Mouse (Mus musculus) forebrain, postnatal 0 days (tissue): Measurements from ENCODE around the gene Cdk5r1. TPM values are rescaled to one million over a fixed set of nuclear protein-coding genes. Genes with fewer than 3 reads are reported as not detected.

Source experiments
- ATAC-seq: fragments of 200-750 bp; cut with Nextera tagmentation; 2 replicates; pipeline ENCODE4 v1.8.0; 2017; ENCODE audit warnings: mild to moderate bottlenecking, moderate library complexity
- DNase-seq: peaks from one replicate; pipeline ENCODE4 v3.0.0-alpha.2; 2015
- H3K27ac ChIP-seq: fragments of 300-500 bp; sonication (generic); 2 replicates; pipeline ENCODE4 v1.5.1; 2014; ENCODE audit warnings: low read depth, mild to moderate bottlenecking, antibody characterized with exemption, low read length, moderate library complexity, mixed read lengths
- H3K27me3 ChIP-seq: fragments of 300-500 bp; sonication (generic); 2 replicates; pipeline ENCODE4 v1.6.1; 2014; ENCODE audit warnings: mild to moderate bottlenecking, low read length, mixed read lengths; ENCODE audit not compliant: insufficient read depth
- H3K36me3 ChIP-seq: fragments of 300-500 bp; sonication (generic); 2 replicates; pipeline ENCODE4 v1.6.1; 2014; ENCODE audit warnings: mild to moderate bottlenecking, moderate library complexity; ENCODE audit not compliant: insufficient read depth
- H3K4me1 ChIP-seq: fragments of 300-500 bp; sonication (generic); 2 replicates; pipeline ENCODE4 v1.6.1; 2014; ENCODE audit warnings: antibody characterized with exemption; ENCODE audit not compliant: insufficient read depth
- H3K4me2 ChIP-seq: fragments of 300-500 bp; sonication (generic); 2 replicates; pipeline ENCODE4 v1.6.1; 2014; ENCODE audit warnings: low read depth, mild to moderate bottlenecking, moderate library complexity
- H3K4me3 ChIP-seq: fragments of 300-500 bp; sonication (generic); 2 replicates; pipeline ENCODE4 v1.5.1; 2014; ENCODE audit warnings: low read depth, low read length, mixed read lengths
- H3K9ac ChIP-seq: fragments of 300-500 bp; sonication (generic); 2 replicates; pipeline ENCODE4 v1.6.1; 2014; ENCODE audit warnings: mild to moderate bottlenecking
- H3K9me3 ChIP-seq: fragments of 300-500 bp; sonication (generic); 2 replicates; pipeline ENCODE4 v1.6.1; 2016; ENCODE audit warnings: low read length
- CTCF ChIP-seq: sonication (generic); IDR thresholded peaks from 2 replicates; pipeline ENCODE4 v1.5.1; 2016; ENCODE audit warnings: antibody characterized with exemption, control low read depth, low read depth
- WGBS: fragments of 180-500 bp; shearing (Covaris S2); extraction: QIAGEN DNeasy Blood & Tissue Kit; methylation state at CpG from one replicate; pipeline ENCODE4 v1.1.7; 2014; 5-methylcytosine and 5-hydroxymethylcytosine counted together
- polyA plus RNA-seq: library from polyadenylated mRNA; unstranded; fragments of >200 nt; fragmentation: Nextera tagmentation; extraction: Ambion mirVana; gene quantifications from 2 replicates; pipeline ENCODE4 v1.2.1, GENCODE M21; 2015
- total RNA-seq: library from RNA; depleted of rRNA; stranded (reverse); fragments of >200 nt; gene quantifications from 2 replicates; pipeline ENCODE4 v1.2.3, GENCODE M21; 2014

Cdk5r1 gene
- total and polyA plus RNA-seq, 2 experiments from 2014 or later = 117 to 416 TPM

DNA sequence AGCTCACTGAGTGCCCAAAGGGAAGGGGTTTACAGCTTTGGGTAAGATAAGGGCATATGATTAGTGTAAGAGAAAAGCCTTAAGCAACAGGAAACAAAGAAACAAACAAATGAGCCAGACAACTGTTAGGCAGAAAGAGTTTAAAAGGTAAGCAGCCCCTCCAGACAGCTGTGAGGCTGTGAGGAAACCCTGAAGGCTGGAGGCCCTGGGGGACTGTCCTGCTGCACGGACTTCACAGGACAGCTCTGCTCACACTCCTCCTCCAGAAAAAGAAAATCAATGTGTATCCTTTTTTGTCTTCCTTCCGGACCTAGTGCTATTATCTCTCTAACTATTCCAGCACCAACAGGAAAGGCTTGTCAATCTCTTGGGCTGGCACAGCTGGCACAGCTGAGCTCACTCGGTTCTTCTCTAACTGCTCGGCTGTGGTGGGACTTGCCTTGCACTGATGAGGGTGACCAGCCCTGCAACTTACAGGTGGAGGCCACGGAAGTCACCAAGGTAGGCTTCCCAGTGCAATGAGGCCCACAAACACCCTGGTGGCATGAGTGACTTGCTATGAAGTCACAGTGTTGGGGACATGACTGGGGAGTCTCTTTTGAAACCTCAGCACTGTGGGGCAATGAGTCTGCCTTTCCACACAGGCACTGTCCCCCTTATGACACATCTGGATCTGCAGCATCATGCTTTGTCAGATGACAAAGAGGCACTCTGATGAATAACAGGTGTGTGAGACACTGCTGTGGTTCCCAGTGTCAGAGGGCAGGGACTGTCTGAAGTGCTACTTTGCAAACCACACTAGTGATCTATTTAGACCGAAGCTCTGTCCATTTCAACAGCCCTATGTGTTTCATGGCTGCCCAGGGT, 27.9 kb downstream of the Cdk5r1 start:
- no peak for TF ChIP-seq CTCF
- peak; percentile 1; the same call in 1 of the 2 replicates for ATAC-seq
- Histone ChIP-seq H3K4me3 (no peak overlapping the region), H3K36me3 (no peaks in the 10 kb centered on the region), H3K27me3 (no peaks in the 10 kb centered on the region), H3K27ac (peak overlapping the region; percentile 100), H3K4me2 (peak overlapping the region; percentile 8; the same call in 1 of the 2 replicates), H3K9me3 (no peaks in the 10 kb centered on the region), H3K4me1 (peaks cover 40% of the 10 kb centered on the region), H3K9ac (peak overlapping the region; percentile 51)
- DNase-seq = no peak
- 30% methylated on average over 6 of the region's 6 CpGs for WGBS

DNA sequence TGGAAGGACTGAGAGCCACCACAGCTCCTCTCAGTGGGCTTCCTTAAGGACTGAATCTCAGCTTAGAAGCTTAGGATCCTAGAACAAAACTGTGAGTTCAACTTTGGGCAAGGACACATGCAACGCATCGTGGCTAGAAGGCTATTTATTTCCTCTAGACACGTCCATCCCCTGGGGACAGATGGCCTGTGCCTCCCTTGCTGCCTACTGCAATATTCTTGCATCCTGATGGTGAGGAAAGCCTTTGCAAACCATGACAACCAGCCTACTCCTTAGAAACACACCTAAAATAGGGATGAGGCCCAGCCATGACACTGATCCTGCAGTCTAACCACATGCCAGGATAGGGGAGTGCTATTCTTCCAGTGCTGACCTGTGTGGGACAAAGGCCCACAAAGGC, 28.8 kb downstream of the Cdk5r1 start:
- 78% methylated on average over 3 of the region's 3 CpGs for WGBS
- Histone ChIP-seq H3K36me3 (no peaks in the 10 kb centered on the region), H3K4me1 (peaks cover 42% of the 10 kb centered on the region), H3K9me3 (no peaks in the 10 kb centered on the region), H3K4me3 (no peak overlapping the region), H3K27ac (peak overlapping the region; percentile 100), H3K27me3 (no peaks in the 10 kb centered on the region), H3K9ac (no peak overlapping the region), H3K4me2 (no peak overlapping the region)
- ATAC-seq = no peak
- no peak for TF ChIP-seq CTCF
- no peak for DNase-seq

DNA sequence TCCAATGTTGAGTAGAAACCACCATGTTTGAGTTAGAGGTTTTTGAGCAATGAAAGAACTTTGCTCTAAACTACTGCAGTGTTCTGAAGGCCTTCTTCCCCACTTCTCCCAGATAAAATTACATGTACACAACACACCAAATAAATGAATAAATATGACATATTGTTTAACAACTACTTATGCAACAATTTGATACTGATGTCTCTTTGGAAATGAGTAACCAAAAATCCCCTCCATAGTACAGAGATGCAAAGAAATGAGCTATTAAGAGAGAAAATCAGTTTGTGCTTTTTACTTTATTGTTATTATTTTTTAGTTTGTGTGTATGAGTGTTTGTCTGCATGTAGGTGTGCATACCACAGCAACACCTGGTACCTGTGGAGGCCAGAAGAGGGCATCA, 29.7 kb downstream of the Cdk5r1 start:
- no peak overlapping the region for H3K4me2 ChIP-seq
- DNase-seq (no peak), ATAC-seq (no peak)
- no peaks in the 10 kb centered on the region for H3K27me3 ChIP-seq
- 0 out of 2 replicates have a peak, but pooled peaks have one; percentile 3 for TF ChIP-seq CTCF
- H3K4me1 ChIP-seq = peaks cover 42% of the 10 kb centered on the region
- no peak overlapping the region for H3K27ac ChIP-seq
- H3K9ac ChIP-seq = no peak overlapping the region
- no peaks in the 10 kb centered on the region for H3K9me3 ChIP-seq
- H3K36me3 ChIP-seq = no peaks in the 10 kb centered on the region
- no peak overlapping the region for H3K4me3 ChIP-seq

DNA sequence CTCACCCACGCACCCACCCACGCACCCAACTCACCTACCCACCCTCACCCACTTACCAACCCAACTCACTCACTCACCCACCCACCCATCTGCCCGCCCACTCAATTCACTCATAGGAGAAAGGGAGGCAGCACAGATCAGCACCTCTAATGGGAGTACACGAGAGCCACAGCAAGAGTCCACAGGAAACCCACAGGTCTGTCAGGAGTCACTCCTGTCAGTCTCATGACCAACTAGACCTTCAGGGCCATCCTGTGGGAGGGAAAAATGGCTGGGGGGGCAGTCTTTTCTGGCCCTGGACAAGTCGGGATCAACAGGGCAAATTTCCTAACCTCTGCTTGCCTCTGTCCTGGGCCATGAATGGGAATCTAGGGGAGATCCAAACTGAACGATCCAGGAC, 31.0 kb downstream of the Cdk5r1 start:
- no peaks in the 10 kb centered on the region for H3K9me3 ChIP-seq
- no peaks in the 10 kb centered on the region for H3K27me3 ChIP-seq
- H3K4me3 ChIP-seq = no peak overlapping the region
- H3K27ac ChIP-seq = no peak overlapping the region
- peaks cover 42% of the 10 kb centered on the region for H3K4me1 ChIP-seq
- no peak for ATAC-seq
- no peak overlapping the region for H3K9ac ChIP-seq
- H3K4me2 ChIP-seq = no peak overlapping the region
- no peak for TF ChIP-seq CTCF
- no peak for DNase-seq
- H3K36me3 ChIP-seq = no peaks in the 10 kb centered on the region
- WGBS = 92% methylated on average over 6 of the region's 6 CpGs

DNA sequence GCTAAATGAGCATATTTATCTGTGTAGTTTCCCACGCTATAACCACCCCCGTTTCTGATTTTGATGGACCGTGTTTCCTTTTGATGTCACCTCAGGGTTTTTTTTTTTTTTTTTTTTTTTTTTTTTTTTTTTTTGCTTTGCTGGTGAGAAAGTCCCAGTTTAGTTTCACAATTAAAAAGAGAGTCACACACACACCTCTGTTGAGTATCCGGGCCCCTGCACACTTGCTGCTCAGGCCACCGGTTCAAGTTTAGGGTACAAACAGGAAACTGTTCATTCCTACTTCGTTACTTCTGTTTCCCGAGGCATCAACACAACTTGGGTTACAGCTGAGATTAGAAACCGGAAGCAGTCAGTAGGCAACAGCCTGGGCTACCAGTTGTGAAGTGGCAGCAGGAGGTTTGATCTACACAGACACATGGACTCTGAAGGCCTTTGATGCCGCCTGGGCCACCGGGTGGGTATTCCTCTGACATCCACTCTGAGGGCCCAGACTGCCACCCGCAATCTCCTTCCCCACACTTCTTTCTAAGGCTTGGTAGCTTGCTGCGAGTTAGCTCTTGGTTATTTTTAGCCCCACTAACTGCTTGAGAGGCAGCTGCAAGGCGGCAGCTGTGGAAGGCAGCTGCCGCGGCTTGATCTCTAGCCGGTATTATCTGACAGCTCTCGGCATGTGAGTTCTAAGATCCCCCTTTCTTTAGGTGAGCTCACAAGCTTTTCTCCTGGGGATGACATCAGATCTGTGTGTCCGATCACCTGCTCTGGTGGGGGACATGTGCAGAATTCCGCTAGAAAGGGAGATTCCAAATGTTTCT, 31.7 kb downstream of the Cdk5r1 start:
- Histone ChIP-seq H3K4me1 (peaks cover 35% of the 10 kb centered on the region), H3K36me3 (no peaks in the 10 kb centered on the region), H3K9ac (no peak overlapping the region), H3K27me3 (no peaks in the 10 kb centered on the region), H3K27ac (peak overlapping the region; percentile 80), H3K4me3 (no peak overlapping the region), H3K4me2 (0 out of 2 replicates have a peak overlapping the region, but pooled peaks have one; percentile 1), H3K9me3 (no peaks in the 10 kb centered on the region)
- no peak for ATAC-seq
- WGBS = 48% methylated on average over 19 of the region's 19 CpGs
- TF ChIP-seq CTCF = no peak
- DNase-seq = peak; percentile 62

DNA sequence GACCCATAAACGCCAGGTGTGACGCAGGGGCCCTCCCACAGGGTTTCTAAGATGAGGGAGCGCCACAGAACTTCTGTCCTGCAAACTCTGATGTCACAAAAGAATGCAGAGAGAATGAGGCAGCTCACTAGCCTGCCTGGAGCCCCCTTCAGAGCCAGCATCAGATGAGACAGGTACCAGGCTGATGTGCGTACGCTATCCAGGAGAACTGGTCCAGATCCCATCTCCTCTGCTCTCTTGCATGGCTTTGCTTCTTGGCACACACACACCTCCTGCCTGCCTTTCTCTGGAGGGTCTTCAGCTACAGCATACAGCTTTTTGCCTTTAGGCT, 32.3 kb downstream of the Cdk5r1 start:
- no peaks in the 10 kb centered on the region for H3K27me3 ChIP-seq
- peaks cover 30% of the 10 kb centered on the region for H3K4me1 ChIP-seq
- 72% methylated on average over 5 of the region's 5 CpGs for WGBS
- H3K9ac ChIP-seq = 0 out of 2 replicates have a peak overlapping the region, but pooled peaks have one; percentile 14
- no peak for DNase-seq
- TF ChIP-seq CTCF = no peak
- H3K4me3 ChIP-seq = no peak overlapping the region
- no peaks in the 10 kb centered on the region for H3K9me3 ChIP-seq
- H3K36me3 ChIP-seq = no peaks in the 10 kb centered on the region
- ATAC-seq = no peak
- H3K4me2 ChIP-seq = 0 out of 2 replicates have a peak overlapping the region, but pooled peaks have one; percentile 1
- H3K27ac ChIP-seq = peak overlapping the region; percentile 80

DNA sequence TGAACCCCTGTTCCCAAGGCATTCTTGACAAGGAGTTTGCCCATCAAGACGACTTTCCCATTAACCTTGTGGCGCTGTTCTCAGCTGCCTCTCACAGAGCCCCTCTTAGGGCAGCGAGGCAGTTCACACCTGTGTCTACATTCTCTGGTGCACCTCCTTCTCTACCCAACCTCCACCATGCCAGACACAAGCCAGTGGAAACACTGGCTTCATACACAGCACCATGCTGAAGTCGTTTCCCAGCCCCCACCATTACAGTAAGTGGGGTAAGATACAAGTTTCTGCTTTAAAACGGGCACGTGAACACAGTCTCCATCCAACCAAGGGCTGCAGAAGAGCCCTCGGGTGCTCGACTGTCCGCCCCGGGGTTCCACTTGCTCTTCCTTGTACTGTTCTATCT, 33.3 kb downstream of the Cdk5r1 start:
- H3K4me2 ChIP-seq = no peak overlapping the region
- ATAC-seq (no peak), DNase-seq (no peak)
- TF ChIP-seq CTCF = no peak
- H3K4me3 ChIP-seq = no peak overlapping the region
- no peaks in the 10 kb centered on the region for H3K36me3 ChIP-seq
- no peaks in the 10 kb centered on the region for H3K9me3 ChIP-seq
- H3K27me3 ChIP-seq = no peaks in the 10 kb centered on the region
- 87% methylated on average over 10 of the region's 10 CpGs for WGBS
- H3K9ac ChIP-seq = no peak overlapping the region
- H3K27ac ChIP-seq = no peak overlapping the region
- H3K4me1 ChIP-seq = peaks cover 22% of the 10 kb centered on the region
